Mouse (Mus musculus): ENCODE results near the gene Galk1.

Gene Galk1

DNA sequence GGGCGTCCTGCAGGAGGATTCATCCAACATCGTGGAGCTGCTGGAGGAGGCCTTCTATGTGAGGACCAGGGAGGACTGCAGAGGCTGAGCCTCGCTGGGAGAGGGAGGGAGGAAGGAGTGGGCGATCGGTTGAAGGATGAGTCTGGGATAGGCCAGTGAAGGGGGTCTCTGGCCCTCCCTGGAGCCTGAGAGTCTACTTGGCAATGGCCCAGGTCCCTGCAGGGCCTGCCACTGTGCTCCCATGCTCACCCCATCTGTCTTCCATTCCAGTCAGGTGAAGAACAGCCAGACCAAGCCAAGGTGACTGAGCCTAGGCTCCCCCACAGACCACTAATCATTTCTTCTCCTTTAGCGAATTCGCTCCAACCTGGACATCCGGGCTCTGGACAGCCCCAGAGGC is 29.2 kb downstream of the Galk1 start:
- no peak for DNase-seq (ENCODE audit: low spot score in 2 of 2)

DNA sequence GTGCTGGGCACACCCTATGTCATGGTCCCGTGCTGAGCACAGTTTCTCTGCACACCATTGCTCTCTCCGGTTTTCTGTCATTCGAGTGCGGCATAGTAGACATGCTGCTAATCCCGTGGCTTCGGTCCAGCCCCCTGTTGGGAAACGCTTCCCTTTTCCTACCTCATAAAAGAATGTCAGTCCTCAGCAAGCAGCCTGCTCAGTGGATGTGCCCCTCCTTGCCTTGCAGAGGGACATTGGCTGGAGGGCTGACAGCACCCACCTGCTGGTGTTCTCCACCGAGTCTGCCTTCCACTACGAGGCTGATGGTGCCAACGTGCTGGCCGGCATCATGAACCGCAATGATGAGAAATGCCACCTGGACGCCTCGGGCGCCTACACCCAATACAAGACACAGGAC is 30.0 kb downstream of the Galk1 start:
- no peak for DNase-seq (ENCODE audit: low spot score in 2 of 2)

DNA sequence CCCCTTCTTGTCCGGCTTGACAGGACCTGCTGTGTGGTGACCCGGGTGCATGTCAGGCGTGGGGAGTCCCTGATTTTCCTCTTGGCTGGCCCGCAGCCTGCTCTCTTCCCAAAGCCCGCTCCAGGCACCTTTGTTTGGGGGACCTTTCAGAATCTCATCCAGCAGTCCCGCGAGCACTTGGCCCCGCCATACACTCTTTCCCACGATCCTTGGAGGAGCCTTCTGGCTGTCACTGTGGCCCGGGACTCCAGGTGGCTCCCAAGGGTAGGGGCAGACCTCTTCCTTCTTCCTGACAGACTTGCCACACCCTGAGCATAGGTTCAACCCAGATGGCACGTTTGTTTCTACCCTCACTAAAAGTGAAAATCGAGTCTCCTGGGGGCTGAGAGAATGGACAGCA is 37.0 kb downstream of the Galk1 start:
- DNase-seq (ENCODE audit: low spot score in 2 of 2) = no peak

DNA sequence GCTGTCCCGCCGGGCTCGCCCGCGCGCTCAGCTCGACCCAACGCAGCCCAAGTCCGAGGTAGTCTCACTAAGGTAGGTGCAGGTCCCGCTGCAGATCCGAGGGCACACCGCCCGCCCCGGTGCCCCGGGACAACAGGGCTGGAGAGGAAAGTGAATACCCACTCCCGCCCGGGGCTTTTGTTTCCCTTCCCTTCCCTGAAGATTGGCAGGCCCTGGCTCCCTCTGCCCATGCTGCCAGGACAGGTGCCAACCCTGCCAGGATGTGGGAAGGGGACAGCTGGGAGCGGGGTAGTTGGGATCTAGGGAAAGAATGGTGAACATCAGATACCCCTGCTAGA is 37.5 kb downstream of the Galk1 start:
- DNase-seq (ENCODE audit: low spot score in 2 of 2) = no peak

DNA sequence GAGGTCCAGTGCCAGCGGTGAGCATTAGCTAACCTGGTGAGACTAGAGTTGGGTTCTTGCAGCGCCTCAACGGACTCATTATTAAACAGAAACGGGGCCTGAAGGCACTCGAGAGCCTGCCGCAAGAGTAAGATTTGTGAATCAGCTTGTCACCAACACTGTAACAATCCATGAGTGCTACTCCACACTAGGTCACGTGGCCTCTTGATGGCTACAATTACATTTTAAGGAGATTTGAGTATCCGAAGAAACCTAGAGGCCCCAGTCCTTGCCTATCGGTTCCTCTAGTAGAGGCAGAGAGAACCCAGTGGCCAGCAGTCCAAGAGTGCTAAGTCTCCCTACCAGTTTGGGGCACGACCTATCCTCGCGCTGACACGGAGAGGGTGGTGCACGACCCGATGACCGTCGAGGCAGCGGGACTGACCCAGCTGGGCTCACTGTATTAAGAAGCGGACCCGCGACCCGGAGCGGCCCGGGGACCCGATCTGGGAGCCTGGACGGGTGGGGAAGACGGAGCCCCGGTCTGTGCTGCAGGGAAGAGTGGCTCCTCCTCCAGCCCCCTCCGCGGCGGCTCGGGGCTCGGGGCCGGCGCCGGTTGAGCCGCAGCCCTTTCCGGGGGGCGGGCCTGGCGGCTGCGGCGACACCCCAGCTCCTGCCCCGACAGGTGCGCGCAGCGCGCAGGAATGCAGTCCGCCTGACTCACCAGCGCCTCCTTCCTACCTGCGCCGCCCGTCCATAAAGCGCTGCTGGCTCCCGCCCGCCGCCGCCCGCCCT is 38.0 kb downstream of the Galk1 start, which contains the start of gene Itgb4:
Itgb4 (plus strand) TSS at position 401 of the 774 bp plus-strand sequence.
- DNase-seq (ENCODE audit: low spot score in 2 of 2) = peak; percentile 75 to 76

DNA sequence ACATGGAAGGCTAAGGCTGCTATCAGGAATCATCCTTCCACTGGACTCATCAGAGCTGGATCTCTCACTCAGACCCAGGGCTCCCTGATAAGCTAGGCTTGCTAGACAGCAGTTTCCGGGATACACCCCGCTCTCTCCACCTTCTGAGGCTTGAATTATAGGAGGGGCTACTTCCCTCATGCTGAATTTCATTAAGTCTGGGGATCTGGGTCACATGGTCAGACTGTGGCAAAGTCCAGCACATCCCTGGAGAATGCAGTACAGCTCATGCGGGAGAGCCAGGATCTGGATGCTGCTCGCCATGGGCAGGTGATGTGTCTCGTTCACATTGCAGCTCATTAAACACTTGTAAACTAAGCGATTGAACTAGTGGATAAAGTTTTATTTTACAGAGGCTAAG is 41.5 kb downstream of the Galk1 start:
- DNase-seq (ENCODE audit: low spot score in 2 of 2) = no peak

DNA sequence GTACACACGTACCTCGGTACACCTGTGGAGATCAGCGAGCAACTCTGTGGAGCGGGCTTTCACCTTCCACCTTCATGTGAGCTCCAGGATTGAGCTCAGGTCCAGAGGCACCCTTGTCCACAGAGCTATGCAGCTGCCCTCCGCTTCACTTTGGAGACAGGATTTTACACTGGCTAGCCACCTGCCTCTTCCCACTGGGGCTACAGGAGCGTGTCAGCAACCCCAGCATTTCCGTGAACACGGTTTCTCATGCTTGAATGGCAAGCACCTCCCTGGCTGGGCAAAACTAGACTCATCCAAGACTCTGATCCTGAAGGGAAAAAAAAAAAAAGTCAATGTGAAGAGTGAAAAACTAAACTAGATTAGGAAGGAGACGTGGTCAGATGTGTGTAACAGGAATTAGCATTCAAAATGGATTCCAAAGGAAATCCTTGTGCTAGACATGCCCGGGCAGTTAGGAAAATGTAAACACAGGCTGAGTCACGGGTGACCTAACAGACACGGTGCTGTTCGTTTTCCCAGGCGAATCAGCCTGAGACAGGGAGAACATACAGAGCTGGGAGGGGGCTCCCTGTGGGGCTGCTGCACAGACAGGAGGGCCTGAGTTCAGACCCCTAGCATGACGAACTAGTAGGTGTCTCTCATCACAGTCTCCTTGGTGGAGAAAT is 42.4 kb downstream of the Galk1 start:
- peak in 1 of 2 experiments; percentile 44 for DNase-seq (ENCODE audit: low spot score in 2 of 2)

DNA sequence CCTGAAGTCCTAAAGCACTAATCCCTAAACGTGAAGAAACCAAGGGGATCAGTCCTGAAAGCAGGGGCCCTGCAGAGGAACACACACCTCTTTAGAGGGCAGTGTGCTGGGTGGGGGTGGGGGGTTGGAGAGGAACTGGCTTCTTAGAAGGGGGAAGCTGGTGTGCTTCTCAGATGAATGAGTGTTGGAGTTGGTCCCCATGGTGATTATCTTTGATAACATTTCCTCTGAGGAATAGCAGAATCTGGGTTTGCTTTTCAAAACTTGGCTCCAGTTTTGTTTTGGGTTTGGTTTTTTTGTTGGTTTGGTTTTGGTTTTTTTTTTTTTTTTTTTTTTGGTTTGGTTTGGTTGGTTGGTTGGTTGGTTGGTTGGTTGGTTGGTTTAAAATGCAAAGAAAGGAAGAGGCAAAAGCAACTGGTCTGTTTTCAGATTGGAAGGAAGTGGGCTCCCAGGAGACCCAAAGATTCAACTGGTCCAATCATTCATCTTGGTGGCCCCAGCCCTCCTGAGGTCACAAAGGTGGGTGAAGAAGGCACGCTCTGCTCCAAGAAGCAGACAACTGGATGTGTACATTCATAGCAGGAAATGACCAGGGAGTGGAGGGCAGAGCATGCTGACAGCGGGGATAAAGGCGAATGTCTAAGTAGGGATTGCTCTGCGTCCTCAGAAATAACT is 43.7 kb downstream of the Galk1 start:
- no peak for DNase-seq (ENCODE audit: low spot score in 2 of 2)

DNA sequence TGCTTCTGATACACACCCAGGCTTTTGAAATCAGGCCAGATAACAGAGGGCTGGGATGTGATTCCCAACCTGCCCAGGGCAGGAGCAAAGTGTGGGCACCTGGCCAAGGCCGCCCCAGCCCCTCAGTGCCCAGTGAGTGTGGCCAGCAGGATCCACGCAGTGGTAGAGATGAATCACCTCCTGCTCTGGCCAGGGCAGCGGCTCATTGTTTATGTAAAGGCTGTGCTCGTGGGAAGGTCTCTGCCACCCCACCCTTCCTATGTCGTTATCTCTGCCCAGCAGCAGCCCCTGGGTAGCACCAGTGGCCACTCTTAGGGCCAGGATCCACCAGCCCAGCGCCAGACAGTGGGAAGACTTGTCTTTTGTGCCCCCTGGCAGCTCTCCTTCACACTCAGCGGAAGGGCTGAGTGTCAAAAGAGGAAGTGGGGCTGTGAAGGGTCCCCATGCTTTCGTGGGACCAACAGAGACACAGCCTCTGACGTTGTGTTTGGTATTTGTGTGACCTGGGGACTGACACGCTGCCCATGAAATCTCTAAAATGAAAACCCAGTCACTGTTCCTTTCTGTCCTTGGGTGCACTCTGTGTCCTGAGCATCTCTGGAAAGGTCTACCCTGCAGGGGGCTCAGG is 47.4 kb downstream of the Galk1 start:
- DNase-seq (ENCODE audit: low spot score in 2 of 2) = peak in 1 of 2 experiments; percentile 49

DNA sequence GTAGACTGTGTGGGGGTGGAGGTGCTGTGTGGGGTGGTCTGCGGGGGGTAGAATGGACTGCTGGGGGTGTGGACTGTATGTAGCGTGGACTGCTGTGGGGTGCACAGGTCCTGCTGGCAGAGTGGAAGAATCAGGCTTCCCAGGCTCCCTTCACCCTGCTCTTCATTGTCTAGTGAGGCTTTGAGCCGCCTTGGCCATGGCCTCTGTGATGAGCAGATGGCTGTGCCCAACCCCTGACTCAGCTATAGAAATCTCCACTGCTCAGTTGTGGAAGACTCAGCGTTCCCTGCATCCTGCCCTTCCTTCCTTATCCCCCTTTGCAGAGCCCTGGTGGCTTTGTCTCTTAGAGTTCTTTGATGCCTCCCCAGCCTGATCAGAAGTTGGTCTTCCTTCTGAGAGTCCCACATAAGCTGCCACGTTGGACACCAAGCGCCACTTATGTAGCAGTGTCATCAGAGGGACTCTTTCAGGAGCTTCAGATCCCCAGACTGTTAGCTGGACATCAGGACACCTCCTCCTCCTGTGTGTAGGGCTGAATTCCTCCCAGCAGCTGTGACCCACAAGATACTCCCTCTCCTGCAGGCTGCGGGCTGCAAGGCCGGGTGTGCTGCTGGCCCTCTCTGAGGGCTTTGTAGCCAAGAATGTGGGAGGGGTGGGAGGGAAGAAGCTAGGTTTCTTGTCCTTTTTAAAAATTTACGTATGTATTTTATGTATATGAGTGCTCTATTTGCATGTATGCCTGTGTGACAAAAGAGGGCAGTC is 49.7 kb downstream of the Galk1 start:
- DNase-seq (ENCODE audit: low spot score in 2 of 2) = no peak

DNA sequence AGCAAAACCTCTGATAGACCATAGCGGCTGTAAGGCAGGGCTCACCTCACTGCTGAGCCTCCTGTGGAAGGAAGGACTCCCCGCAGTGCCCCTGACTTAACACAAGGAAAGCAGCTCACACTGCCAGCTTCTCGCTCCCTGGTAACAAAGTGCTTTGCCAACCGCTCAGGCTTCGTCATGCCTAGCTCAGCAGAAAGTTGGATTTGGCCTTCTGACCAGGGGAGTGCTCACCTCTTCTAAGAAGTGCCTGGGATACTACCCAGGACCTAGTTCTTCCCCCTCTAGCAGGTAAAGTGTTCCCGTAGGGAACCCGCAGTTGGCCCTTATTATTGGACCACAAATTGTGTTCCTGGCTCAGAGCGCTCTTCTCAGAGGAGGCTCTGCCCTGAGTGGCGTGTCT is 53.5 kb downstream of the Galk1 start:
- DNase-seq (ENCODE audit: low spot score in 2 of 2) = no peak
